Mouse (Mus musculus) layer of hippocampus, adult 8-10 months (tissue): ENCODE data around the gene Tcea2. TPM values are rescaled to one million over a fixed set of nuclear protein-coding genes. Genes with fewer than 3 reads are reported as not detected.

Source experiments
- DNase-seq, 2 experiments: peaks; one replicate each; pipeline ENCODE4 v3.0.0; 2022; ENCODE audit warnings: low spot score in 2 of 2
- total RNA-seq, 4 experiments: library from RNA; stranded (reverse); gene quantifications; 2 replicates each; pipeline ENCODE4 v1.2.4; 2022

The Tcea2 gene
- total RNA-seq = 10 to 100 TPM; 53.6 to 71.8 (median 69.3) TPM

DNA sequence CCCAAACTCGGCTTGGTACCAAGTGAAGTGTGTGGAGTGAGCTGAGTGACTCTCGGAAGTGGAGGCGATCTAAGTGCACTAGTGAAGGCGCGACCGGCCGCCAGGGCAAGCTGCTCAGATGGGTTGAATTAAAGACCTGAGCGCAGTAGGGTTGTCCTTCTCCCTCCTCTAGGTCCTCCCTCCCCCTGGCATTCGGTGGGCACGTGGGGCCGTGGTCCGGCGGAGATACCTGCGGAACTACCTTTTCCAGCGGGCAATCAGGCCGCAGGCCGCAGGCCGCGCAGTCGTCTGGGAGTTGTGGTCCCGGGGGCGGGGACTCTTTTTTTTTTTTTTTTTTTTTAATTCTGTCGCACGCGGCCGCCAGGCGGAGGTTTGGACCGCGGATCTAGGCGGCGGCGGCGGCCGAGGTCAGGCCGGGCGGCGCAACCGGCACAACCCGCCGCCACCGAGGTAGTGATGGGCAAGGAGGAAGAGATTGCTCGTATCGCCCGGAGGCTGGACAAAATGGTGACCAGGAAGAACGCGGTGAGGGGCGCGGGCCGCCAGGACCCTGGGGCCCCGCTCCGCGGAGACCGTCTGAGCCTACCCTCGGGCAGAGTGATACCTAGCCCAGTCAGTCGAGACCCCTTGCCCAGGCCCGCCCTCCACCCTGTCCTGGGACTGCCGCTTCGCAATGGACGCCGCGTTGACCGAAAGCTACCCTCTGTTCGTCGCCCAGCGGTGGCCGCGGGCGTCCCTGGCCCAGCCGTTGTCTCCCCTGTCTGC, at the start of gene Tcea2:
Gene Tcea2, plus strand, starts transcription at position 360 of the 765 bp plus-strand sequence.
- DNase-seq = peak in 1 of 2 experiments; percentile 64

DNA sequence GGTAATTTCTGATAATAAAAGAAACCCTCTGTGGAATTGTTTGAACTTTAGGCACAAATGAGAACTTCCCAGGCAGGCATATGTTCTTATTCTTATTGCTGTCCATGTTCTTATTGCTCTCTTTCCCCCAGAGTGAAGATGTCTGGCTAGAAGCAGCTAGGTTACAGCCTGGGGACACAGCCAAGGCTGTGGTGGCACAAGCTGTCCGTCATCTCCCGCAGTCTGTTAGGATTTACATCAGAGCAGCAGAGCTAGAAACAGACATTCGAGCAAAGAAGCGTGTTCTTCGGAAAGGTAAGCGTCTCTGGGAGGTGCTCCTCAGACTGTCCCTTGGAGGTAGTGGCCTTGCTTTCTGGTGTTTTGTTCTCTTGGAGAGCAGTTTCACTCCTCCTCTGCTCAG, 47.5 kb upstream of the Tcea2 start:
- peak in 1 of 2 experiments; percentile 35 for DNase-seq

DNA sequence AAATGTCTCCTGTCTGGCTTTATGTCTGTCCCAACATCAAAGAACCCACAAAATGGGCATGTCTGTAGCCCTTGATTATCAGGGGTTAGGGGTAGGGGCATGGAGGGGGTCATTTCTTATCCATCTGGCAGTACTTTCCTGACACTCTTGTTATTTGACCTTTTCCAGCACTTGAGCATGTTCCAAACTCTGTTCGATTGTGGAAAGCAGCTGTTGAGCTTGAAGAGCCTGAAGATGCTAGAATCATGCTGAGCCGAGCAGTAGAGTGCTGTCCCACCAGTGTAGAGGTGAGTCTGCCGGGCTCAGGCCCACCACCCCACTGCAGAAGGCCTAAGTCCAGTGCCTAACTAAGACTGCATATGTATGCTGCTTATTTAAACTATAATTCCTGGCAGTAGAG, 44.2 kb upstream of the Tcea2 start:
- no peak for DNase-seq

DNA sequence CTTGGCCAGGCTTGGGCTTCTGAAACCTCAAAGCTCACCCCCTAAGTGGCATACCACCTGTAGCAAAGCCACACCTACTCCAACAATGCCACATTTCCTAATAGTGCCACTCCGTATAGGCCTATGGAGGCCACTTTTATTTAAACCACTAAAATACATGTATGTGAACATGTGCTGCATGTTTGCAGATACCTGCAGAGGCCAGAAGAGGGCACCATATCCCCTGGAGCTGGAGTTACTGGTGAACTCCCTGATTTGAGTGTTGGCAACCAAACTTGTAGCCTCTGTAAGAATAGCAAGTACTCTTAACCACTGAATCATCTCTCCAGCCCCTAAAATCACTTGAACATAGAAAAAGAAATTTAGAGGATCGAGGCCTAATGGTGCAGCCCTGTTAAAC, 35.7 kb upstream of the Tcea2 start:
- DNase-seq = no peak

DNA sequence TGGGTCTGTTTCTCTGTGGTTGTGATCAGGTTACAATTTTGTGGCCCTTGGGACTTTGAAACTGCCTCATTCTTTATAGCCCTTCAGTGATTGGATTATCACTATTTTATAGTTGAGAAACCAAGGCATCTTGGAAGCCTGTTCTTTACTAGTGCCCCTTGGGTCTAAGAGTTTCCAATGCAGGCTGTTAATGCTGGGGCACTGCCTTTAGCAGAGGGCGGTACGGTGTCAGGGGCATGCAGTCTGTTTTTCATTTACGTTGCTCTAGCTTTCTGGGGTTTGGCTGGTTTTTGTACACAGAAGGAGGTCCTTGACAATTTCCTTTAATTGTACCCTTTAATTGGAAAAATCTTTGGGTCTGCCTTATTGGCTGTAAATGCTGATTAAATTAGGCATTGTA, 34.4 kb upstream of the Tcea2 start:
- no peak for DNase-seq

DNA sequence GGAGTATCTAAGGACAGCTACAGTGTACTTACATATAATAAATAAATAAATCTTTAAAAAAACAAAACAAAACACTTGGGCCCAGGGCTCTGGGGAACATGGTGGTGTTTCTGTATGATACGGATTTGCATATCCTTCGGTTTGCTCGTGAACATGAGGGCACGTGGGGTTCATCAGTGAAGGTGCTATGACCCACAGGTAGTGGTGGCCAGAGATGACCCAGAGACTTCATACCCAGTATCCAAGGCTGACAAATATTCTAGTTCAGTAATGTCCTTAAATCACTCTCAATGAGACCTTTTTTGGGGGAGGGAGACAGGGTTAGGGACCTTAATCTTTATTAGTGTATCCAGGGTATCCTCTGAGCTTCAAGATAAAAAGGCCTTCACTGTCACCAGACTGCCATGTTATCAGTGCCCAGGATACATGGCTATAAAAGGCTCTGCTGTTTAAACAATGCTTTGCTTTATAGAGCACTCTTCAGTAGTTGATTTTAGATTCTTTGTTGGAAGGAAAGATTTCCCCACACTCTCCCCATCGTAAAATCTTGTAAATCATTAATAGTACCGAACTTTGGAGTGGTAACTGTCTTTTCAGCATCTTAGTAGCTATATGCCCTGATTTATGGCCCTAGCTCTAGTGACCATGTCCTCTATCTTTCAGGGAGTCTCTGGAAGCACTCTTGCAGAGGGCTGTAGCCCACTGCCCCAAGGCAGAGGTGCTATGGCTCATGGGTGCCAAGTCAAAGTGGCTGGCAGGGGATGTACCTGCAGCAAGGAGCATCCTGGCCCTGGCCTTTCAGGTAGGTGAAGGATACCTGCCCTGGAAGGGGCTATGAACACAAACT, 33.3 kb upstream of the Tcea2 start:
- no peak for DNase-seq

DNA sequence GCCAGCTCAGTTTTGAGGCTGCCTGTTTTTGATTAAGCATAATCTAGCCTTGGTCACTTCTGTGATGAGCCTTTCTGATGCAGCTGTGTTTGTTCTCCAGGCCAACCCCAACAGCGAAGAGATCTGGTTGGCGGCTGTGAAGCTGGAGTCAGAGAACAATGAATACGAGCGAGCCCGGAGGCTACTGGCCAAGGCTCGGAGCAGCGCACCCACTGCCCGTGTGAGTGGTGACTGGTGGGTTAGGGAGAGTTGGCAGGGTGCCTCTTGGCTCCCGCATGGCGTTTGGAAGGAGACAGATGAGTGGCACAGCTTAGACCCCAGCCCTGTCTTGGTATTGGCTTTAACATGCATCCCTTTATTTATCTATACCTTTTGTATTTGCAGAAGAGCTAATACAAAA, 31.2 kb upstream of the Tcea2 start:
- no peak for DNase-seq

DNA sequence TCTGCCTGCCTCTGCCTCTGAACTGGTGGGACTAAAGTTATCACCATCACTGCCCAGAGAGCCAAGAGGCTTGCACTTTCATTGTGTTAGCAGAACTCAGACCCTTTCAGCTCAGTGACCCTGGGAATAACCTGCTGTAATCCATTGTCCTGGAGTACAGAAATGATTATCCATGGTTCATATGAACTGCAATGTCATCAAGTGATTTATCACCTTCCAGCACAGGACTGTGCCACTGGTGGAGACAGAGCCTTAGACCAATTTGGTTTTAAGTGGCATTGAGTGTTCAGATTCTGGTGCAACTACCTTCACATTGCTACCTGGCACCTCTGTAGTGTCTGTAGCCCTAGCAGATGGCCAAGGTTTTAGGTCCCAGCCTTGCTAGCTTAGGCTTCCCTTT, 27.0 kb upstream of the Tcea2 start:
- no peak for DNase-seq

DNA sequence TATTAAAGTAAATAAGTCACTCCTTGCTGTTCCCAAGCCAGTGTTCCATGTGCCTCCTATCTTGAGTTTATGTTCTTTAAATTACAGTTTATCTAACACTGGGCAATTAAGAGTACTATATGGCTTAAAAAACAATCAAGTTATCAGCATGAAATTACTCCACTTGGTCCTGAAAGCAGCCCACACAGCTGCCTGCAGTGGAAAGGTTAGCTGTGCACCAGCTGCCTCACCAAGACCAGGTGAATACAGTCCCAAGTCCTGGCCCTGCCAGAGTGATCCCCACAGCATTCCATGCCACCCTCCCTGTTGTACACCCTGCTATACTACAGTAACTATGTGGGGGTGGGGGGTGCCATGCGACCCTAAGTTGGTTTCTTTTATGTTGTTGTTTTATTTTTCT, 26.6 kb upstream of the Tcea2 start:
- DNase-seq = no peak

DNA sequence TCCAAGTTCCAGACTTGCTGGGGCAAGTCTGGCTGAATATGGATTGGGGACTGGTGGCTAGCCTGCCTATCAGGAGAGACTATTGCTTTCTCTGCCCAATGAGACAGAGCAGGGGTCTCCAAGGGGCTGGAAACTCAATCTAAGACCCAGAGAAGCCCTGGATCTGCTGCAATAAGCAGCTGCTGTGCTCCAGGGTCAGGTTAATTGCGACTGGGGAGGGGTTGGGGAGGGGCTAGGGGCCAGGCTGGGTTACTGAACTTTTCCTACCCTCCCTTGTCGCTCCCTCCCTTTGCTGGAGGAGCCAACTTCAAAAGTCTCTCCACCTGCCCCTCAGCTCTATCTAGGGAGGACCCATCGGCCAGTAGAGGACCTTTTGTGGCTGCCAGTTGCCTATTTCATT, 23.4 kb upstream of the Tcea2 start, which contains the start of gene Gm29797:
Gene Gm29797, plus strand, starts transcription at position 301 of the 400 bp plus-strand sequence.
- DNase-seq = no peak

DNA sequence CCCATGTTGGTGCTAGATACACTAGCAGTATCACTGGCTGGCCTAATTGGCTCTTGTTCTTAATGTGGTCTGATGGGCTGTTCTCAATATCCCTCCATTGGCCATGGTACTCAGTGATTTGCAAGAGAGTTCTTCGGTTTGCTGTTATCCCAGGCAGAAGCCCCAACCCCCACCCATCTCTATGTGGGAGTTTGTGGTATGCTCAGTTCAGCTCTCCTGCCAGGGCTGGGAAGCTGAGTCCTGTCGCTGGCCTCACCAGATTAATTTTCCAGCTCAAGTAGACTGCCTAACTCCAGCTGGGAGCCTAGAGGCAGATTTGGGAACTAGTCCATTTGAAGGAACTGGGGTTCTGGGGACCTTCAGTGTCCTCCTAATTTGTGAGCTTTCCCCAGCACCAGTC, 22.7 kb upstream of the Tcea2 start:
- no peak for DNase-seq

DNA sequence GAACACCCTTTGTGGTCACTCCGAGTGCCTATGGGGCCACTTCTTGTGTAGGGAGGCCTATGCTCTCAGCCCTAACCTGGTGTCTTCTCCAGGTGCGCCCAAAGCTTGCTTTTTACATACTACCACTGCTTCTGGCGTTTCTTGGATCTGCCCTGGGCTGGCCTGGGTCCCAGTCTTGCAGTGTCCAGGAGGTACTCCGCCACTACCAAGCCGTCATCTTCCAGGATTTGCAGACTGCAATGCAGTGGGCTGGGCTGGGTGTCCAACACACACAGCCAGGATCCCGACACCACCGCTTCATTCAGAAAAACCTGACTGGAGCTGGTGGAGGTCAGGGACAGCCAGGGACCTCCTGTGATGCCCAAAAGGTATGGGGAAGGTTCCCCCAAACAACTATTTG, 21.6 kb upstream of the Tcea2 start:
- no peak for DNase-seq

DNA sequence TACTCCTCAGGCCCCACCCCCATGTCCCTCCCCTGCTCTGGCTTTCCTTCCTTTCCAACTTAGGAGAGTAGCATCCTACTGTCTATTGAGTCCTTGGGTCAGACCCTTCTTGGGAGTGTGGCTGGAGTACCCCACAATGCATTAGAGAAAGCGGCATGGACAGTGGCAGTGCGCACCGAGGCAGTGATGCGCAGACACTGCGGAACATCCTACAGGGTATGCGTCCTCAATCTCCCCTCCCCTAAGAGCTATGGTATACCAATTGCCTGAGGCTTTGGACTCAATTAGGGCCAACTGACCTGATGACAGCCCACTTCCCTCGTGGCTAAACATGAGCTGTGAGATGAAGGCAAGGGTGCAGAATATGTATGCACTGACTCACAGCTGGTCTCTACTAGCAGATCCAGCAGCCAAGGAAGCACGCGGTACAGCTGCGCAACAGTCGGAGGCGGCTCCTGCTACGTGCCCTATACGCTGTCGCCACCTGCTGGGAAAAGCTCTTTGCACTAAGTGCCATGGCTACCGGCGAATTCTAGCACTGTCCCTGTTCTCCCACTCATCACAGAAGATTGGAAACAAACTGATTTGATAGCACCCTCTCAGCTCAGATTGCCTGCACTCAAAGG, 21.1 kb upstream of the Tcea2 start:
- peak; percentile 52 to 74 for DNase-seq

DNA sequence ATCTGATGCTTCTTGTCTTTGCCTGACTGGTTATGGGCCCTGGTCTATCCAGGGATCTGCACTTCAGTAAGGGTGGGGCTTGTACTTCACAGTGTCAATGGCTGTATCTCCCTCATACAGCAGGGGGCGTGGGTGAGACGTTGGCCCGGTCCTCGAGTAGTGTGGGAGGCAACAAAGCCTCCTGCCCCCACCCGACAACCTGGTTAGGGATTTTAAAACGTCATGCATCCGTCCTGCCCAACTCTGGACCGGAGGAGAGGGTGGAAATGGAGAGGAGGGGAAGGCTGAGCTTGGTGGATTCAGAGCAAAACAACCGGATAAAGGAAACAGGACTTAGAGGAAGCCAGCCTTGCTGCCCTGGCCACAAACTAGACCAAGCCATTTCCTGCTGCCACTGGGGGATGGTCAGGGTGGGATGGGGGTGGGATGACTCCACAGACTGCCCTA, 20.5 kb upstream of the Tcea2 start:
- DNase-seq = peak; percentile 83 to 85

DNA sequence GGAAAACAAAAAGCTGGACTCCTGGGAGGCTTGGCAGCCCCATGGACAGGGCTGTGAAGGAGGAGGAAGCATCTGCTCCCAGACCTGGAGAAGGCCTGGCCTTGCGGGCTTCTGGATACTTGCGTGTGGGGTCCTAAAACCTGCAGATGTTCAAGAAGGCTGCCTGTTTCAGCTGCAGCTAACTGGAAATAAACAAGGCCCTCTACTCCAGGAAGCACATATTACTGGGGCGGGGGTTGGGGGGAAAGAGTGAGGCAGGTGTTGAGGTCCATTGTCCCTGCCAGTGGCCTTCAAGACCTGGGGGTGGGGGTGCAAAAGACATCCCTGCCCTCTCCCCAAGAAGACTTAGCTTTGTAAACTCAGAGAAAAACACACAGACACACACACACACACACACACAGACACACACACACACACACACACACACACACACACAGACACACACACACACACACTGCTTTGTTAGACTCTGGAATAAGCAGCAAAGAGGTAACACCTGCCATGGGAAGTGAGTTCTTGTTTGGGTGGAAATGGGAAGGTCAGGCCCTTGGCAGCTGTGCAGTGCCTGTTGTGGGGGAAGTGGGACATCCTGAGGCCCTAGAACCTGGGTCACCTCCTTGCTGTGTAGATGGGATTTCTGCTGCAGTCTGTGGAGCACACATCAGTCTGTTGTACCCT, 17.4 kb upstream of the Tcea2 start:
- DNase-seq = no peak

DNA sequence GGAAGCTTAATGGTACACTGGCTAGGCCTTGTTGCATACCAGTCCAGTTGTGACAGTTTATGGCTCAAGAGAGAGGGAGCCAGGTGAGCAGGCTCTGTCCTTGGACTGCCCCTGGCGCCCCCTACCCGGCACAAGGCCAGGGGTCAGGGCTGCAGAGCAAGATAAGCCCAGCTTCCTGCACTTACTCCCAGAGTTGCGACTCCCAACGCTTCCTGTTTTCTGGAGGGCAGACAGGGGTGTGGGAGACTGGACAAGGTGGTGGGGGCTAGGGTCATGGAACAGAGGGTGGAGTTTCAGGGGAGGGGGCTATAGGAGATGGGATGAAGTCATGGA, 16.8 kb upstream of the Tcea2 start:
- no peak for DNase-seq

DNA sequence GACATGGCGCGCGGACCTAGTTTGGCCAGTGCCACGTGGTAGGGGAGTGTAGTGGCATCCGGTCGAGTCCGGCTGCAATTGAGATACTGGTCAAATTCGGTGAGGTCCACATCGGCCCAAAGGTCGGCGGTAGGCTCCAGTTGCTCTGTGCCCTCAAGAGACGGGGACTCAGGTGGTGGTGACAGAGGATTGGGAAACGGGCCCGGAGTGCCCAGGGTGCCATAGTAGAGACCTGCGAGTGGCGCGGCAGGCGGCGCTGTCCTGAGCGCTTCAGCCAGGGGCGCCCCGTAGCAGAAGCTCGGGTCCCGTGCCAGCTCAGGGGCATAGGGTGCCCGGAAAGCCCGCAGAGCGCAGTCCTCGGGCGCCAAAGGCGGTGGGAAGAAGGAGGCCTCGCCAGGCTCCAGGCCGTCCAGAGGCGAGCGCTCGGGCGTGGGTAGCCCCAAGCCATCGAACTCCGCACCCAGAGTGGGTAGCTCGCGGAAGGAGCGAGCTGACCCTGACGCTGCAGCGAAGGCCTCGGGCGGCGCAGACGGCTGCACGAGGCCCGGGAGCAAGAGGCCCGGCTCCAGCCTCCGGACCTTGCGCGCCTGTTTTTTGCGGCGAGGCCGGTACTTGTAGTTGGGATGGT, 9.7 kb upstream of the Tcea2 start:
- no peak for DNase-seq

DNA sequence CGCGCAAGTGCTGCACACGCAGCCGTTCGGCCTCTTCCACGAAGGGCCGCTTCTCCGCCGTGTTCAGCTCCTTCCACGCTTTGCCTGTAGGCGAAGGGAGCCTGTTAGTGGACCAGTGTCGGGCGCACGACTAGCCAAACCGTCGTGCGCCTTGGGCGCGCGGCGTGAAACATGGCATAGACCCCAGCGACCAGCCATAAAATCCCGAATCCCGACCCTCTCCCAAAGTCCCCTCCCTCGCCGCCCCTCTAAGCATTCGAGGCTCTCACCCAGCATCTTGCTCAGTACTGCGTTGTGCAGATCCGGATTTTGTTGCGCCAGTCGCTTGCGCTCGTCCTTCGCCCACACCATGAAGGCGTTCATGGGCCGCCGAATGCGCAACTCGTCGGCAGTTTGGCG, 9.2 kb upstream of the Tcea2 start:
- no peak for DNase-seq

DNA sequence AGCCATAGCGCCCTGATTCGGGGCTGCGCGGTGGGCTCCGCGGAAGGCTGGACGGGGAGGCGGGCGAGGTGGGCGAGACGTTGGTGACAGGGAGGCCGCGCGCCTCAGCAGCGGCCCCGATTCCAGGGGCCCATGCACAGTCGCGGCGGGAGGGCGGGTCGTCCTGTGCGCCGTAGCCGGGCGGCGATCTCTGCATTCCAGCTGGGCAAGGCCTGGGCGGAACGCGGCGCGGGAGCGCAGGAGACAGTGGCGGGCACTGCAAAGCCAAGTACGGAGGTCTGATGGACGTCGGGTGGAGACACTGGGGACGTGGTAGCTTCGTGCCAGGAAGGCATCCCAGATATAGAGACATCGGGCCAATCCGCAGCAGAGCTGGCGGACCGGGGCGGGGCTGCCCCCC, 8.8 kb upstream of the Tcea2 start, which contains the start of gene Sox18:
Gene Sox18, minus strand, starts transcription at position 315 of the 400 bp plus-strand sequence.
- no peak for DNase-seq

DNA sequence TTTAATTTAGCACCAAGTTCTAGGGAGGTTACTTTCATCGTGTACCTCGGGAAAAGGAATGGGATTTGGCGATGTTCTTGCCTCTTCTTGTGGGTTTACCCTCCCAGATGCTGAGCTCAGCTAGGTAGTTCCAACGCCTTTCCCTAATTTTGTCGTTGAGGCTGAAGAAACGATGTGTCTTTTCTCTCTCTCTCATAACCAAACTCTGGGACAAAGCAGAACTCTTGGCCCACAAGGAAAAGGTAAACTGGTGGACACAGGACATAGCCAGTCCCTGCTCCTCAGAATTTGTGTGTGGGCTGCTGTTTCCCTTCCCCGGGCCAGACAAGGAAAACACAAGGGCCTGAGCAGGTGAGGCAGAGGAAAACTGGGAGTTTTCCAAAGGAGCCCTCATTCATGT, 8.1 kb upstream of the Tcea2 start:
- DNase-seq = no peak

DNA sequence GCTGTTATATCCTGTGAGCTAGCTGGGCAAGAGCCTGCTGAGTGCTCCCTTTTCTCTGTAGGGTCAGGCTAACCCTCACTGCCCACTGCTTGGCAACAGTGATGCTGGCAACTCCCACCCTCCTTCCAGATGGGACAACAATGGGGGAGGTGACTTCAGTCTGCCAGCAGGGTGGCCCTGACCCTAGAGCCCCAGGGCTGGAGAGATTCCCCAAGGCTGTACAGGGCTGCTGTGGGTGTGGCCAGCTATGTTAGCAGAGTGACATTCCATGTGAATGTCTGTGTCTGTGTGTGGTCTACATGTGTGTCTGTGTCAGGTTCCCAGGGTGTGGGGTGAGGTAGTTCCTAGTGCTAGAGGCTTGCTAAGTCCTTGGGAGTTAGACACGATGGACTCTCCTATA, 6.6 kb upstream of the Tcea2 start:
- DNase-seq = no peak
